Mouse (Mus musculus): ENCODE results near the gene Ccdc184. TPM values are rescaled to one million over a fixed set of nuclear protein-coding genes. Genes with fewer than 3 reads are reported as not detected.

Gene Ccdc184
- total RNA-seq, 4 experiments from 2014 or later: not detected

Other genes with a start within 250 kb of the Ccdc184 start
- 1 to 10 TPM; 4.3 to 8.5 (median 6.5) TPM for gene Tmem106c, start 203.0 kb upstream of the Ccdc184 start, total RNA-seq (2022)
- gene Col2a1, start 162.5 kb upstream of the Ccdc184 start, total RNA-seq (2022): under 1 TPM; 0.19 to 0.51 (median 0.38) TPM
- gene Pfkm, start 74.6 kb upstream of the Ccdc184 start, total RNA-seq (2022): 1,000 to 10,000 TPM; 2,927 to 3,255 (median 3,175) TPM
- 1 to 10 TPM; 7.2 to 10.0 (median 8.5) TPM for gene Senp1, start 73.4 kb upstream of the Ccdc184 start, total RNA-seq (2022)
- 100 to 1,000 TPM; 123 to 141 (median 129) TPM for gene Asb8, start 1.5 kb upstream of the Ccdc184 start, total RNA-seq (2022)
- gene Olfr288, start 28.4 kb downstream of the Ccdc184 start, total RNA-seq (2022): not detected
- gene Gm44579, start 53.8 kb downstream of the Ccdc184 start, total RNA-seq (2022): not detected
- not detected for gene Olfr287, start 53.9 kb downstream of the Ccdc184 start, total RNA-seq (2022)
- gene Olfr286, start 67.3 kb downstream of the Ccdc184 start, total RNA-seq (2022): not detected
- not detected for gene H1fnt, start 90.1 kb downstream of the Ccdc184 start, total RNA-seq (2022)
- 10 to 100 TPM in 3 of 4 experiments, 1 to 10 TPM in 1; 9.8 to 16.3 (median 13.7) TPM for gene Zfp641, start 129.0 kb downstream of the Ccdc184 start, total RNA-seq (2022)
- not detected for gene Olfr285, start 150.2 kb downstream of the Ccdc184 start, total RNA-seq (2022)
- gene Olfr284, start 173.8 kb downstream of the Ccdc184 start, total RNA-seq (2022): not detected
- not detected for gene Olfr283, start 213.8 kb downstream of the Ccdc184 start, total RNA-seq (2022)